Mouse (Mus musculus): Measurements from ENCODE around the gene Osgep. TPM values are rescaled to one million over a fixed set of nuclear protein-coding genes. Genes with fewer than 3 reads are reported as not detected.

Gene Osgep
- polyA plus RNA-seq, 1 experiment from 2014 or later: 111 TPM

Other genes starting within 250 kb of the Osgep start
- not detected in 2 replicates for gene Olfr747, start 231.7 kb downstream of the Osgep start, polyA plus RNA-seq (2015; fragmentation: Nextera tagmentation; extraction: Ambion mirVana)
- gene Olfr748, start 217.5 kb downstream of the Osgep start, polyA plus RNA-seq (2015; fragmentation: Nextera tagmentation; extraction: Ambion mirVana): not detected in 2 replicates
- gene Olfr749, start 179.8 kb downstream of the Osgep start, polyA plus RNA-seq (2015; fragmentation: Nextera tagmentation; extraction: Ambion mirVana): not detected in 2 replicates
- gene Ttc5, start 139.4 kb downstream of the Osgep start, polyA plus RNA-seq (2015; fragmentation: Nextera tagmentation; extraction: Ambion mirVana): 121 and 123 TPM in 2 replicates
- not detected in 2 replicates for gene Ccnb1ip1, start 117.2 kb downstream of the Osgep start, polyA plus RNA-seq (2015; fragmentation: Nextera tagmentation; extraction: Ambion mirVana)
- 42.7 and 43.1 TPM in 2 replicates for gene Parp2, start 117.1 kb downstream of the Osgep start, polyA plus RNA-seq (2015; fragmentation: Nextera tagmentation; extraction: Ambion mirVana)
- gene Tep1, start 54.3 kb downstream of the Osgep start, polyA plus RNA-seq (2015; fragmentation: Nextera tagmentation; extraction: Ambion mirVana): 2.9 and 3.3 TPM in 2 replicates
- gene Klhl33, start 27.4 kb downstream of the Osgep start, polyA plus RNA-seq (2015; fragmentation: Nextera tagmentation; extraction: Ambion mirVana): 4.2 and 4.3 TPM in 2 replicates
- gene Apex1, start 75 bp upstream of the Osgep start, polyA plus RNA-seq (2015; fragmentation: Nextera tagmentation; extraction: Ambion mirVana): 158 and 167 TPM in 2 replicates
- gene Pip4p1, start 6.0 kb upstream of the Osgep start, polyA plus RNA-seq (2015; fragmentation: Nextera tagmentation; extraction: Ambion mirVana): 104 and 113 TPM in 2 replicates
- 23.4 and 24.0 TPM in 2 replicates for gene Pnp, start 6.2 kb upstream of the Osgep start, polyA plus RNA-seq (2015; fragmentation: Nextera tagmentation; extraction: Ambion mirVana)
- gene Gm49342, start 19.6 kb upstream of the Osgep start, polyA plus RNA-seq (2015; fragmentation: Nextera tagmentation; extraction: Ambion mirVana): not detected in 2 replicates
- 0.56 and 0.98 TPM in 2 replicates for gene Pnp2, start 31.1 kb upstream of the Osgep start, polyA plus RNA-seq (2015; fragmentation: Nextera tagmentation; extraction: Ambion mirVana)
- gene Rnase10, start 82.9 kb upstream of the Osgep start, polyA plus RNA-seq (2015; fragmentation: Nextera tagmentation; extraction: Ambion mirVana): 0.10 TPM in 2 replicates
- gene Rnase9, start 117.0 kb upstream of the Osgep start, polyA plus RNA-seq (2015; fragmentation: Nextera tagmentation; extraction: Ambion mirVana): not detected in 2 replicates
- not detected in 2 replicates for gene Rnase11, start 125.3 kb upstream of the Osgep start, polyA plus RNA-seq (2015; fragmentation: Nextera tagmentation; extraction: Ambion mirVana)
- gene Rnase12, start 132.8 kb upstream of the Osgep start, polyA plus RNA-seq (2015; fragmentation: Nextera tagmentation; extraction: Ambion mirVana): not detected in 2 replicates
- 0.03 TPM in 1 of 2 replicates, not detected in the other for gene Olfr750, start 149.5 kb upstream of the Osgep start, polyA plus RNA-seq (2015; fragmentation: Nextera tagmentation; extraction: Ambion mirVana)
- gene Rnase4, start 166.2 kb upstream of the Osgep start, polyA plus RNA-seq (2015; fragmentation: Nextera tagmentation; extraction: Ambion mirVana): 18.2 and 19.8 TPM in 2 replicates
- gene Ang, start 166.3 kb upstream of the Osgep start, polyA plus RNA-seq (2015; fragmentation: Nextera tagmentation; extraction: Ambion mirVana): 5.1 and 6.2 TPM in 2 replicates
- gene Eddm3b, start 189.5 kb upstream of the Osgep start, polyA plus RNA-seq (2015; fragmentation: Nextera tagmentation; extraction: Ambion mirVana): not detected in 2 replicates
- gene Rnase6, start 199.0 kb upstream of the Osgep start, polyA plus RNA-seq (2015; fragmentation: Nextera tagmentation; extraction: Ambion mirVana): 0.84 and 0.93 TPM in 2 replicates
- gene Rnase1, start 221.9 kb upstream of the Osgep start, polyA plus RNA-seq (2015; fragmentation: Nextera tagmentation; extraction: Ambion mirVana): 0.84 and 0.96 TPM in 2 replicates
- not detected in 2 replicates for gene Rnase2b, start 237.4 kb upstream of the Osgep start, polyA plus RNA-seq (2015; fragmentation: Nextera tagmentation; extraction: Ambion mirVana)

Data from hindbrain, embryonic 16.5 days (tissue).